Mouse (Mus musculus): Measurements from ENCODE around the gene Pcnx3. TPM values are rescaled to one million over a fixed set of nuclear protein-coding genes. Genes with fewer than 3 reads are reported as not detected.
A peak's percentile ranks its signal among the peaks of the same experiment; 100 is the strongest.

The Pcnx3 gene
- polyA plus RNA-seq, 1 experiment from 2014 or later, result 16.4 TPM

- Histone ChIP-seq H3K36me3 (ENCODE audit: inconsistent target) (peaks cover 64% of the 10 kb centered on the region), H3K4me3 (ENCODE audit: inconsistent target) (no peak overlapping the region), H3K79me2 (ENCODE audit: inconsistent target) (peaks cover 23% of the 10 kb centered on the region; the same call in 1 of the 2 replicates), H3K27ac (no peak overlapping the region)
- WGBS (ENCODE audit: missing documents), result 96% methylated on average over 12 of the region's 12 CpGs
These were observed 4.5 kb downstream of the Pcnx3 start for GRCm38 (mm10) chr19:5684236-5684635.

GRCm38 (mm10) chr19:5680432-5680831 lies 8.3 kb downstream of the Pcnx3 start:
- 97% methylated on average over 4 of the region's 4 CpGs for WGBS (ENCODE audit: missing documents)
- H3K79me2 ChIP-seq (ENCODE audit: inconsistent target), result peaks cover 3% of the 10 kb centered on the region; the same call in 1 of the 2 replicates
- no peak overlapping the region for H3K27ac ChIP-seq

GRCm38 (mm10) chr19:5668372-5668771 lies 20.3 kb downstream of the Pcnx3 start:
- H3K36me3 ChIP-seq (ENCODE audit: inconsistent target), result peaks cover 73% of the 10 kb centered on the region
- H3K4me3 ChIP-seq (ENCODE audit: inconsistent target), result no peak overlapping the region
- peaks cover under 1% of the 10 kb centered on the region; the same call in 1 of the 2 replicates for H3K79me2 ChIP-seq (ENCODE audit: inconsistent target)
- H3K27ac ChIP-seq, result no peak overlapping the region
- 91% methylated on average over 4 of the region's 4 CpGs for WGBS (ENCODE audit: missing documents)

More at GRCm38 (mm10) chr19:5680432-5680831, 8.3 kb downstream of the Pcnx3 start:
- peaks cover 87% of the 10 kb centered on the region for H3K36me3 ChIP-seq (ENCODE audit: inconsistent target)
- H3K4me3 ChIP-seq (ENCODE audit: inconsistent target), result no peak overlapping the region

- peaks cover 21% of the 10 kb centered on the region for H3K79me2 ChIP-seq (ENCODE audit: inconsistent target)
- no peak overlapping the region for H3K27ac ChIP-seq
- H3K36me3 ChIP-seq (ENCODE audit: inconsistent target), result peaks cover 53% of the 10 kb centered on the region
- no peak overlapping the region for H3K4me3 ChIP-seq (ENCODE audit: inconsistent target)
- 94% methylated on average over 18 of the region's 18 CpGs for WGBS (ENCODE audit: missing documents)
These were observed 22.3 kb downstream of the Pcnx3 start for GRCm38 (mm10) chr19:5666386-5666785.

- no peak overlapping the region for H3K4me3 ChIP-seq (ENCODE audit: inconsistent target)
- H3K27ac ChIP-seq, result no peak overlapping the region
- peaks cover 30% of the 10 kb centered on the region for H3K79me2 ChIP-seq (ENCODE audit: inconsistent target)
- WGBS (ENCODE audit: missing documents), result 95% methylated on average over 14 of the region's 15 CpGs
- H3K36me3 ChIP-seq (ENCODE audit: inconsistent target), result peaks cover 48% of the 10 kb centered on the region; the same call in 1 of the 2 replicates
These were observed 23.2 kb downstream of the Pcnx3 start for GRCm38 (mm10) chr19:5665465-5665864.

- peaks cover 37% of the 10 kb centered on the region for H3K79me2 ChIP-seq (ENCODE audit: inconsistent target)
- peaks cover 44% of the 10 kb centered on the region; the same call in 1 of the 2 replicates for H3K36me3 ChIP-seq (ENCODE audit: inconsistent target)
- no peak overlapping the region for H3K4me3 ChIP-seq (ENCODE audit: inconsistent target)
- WGBS (ENCODE audit: missing documents), result 93% methylated on average over 10 of the region's 10 CpGs
- H3K27ac ChIP-seq, result no peak overlapping the region
These were observed 23.9 kb downstream of the Pcnx3 start for GRCm38 (mm10) chr19:5664669-5665257.

GRCm38 (mm10) chr19:5662981-5663913 lies 25.5 kb downstream of the Pcnx3 start, which contains the start of gene Sipa1:
TSS of gene Sipa1 (minus strand) at chr19:5663707.
- Histone ChIP-seq H3K79me2 (ENCODE audit: inconsistent target) (peaks cover 38% of the 10 kb centered on the region), H3K36me3 (ENCODE audit: inconsistent target) (peaks cover 43% of the 10 kb centered on the region; the same call in 1 of the 2 replicates), H3K4me3 (ENCODE audit: inconsistent target) (peak within 1 kb of the TSS; percentile 90), H3K27ac (peak within 1 kb of the TSS; percentile 88)
- 0% methylated on average over 32 of the region's 32 CpGs for WGBS (ENCODE audit: missing documents)

GRCm38 (mm10) chr19:5662310-5662709 lies 26.4 kb downstream of the Pcnx3 start:
- peaks cover 43% of the 10 kb centered on the region for H3K36me3 ChIP-seq (ENCODE audit: inconsistent target)
- 40% methylated on average over 8 of the region's 8 CpGs for WGBS (ENCODE audit: missing documents)
- peak overlapping the region; percentile 88 for H3K27ac ChIP-seq
- peak overlapping the region; percentile 90 for H3K4me3 ChIP-seq (ENCODE audit: inconsistent target)
- peaks cover 43% of the 10 kb centered on the region for H3K79me2 ChIP-seq (ENCODE audit: inconsistent target)

GRCm38 (mm10) chr19:5660942-5661751 lies 27.6 kb downstream of the Pcnx3 start:
- 1% methylated on average over 14 of the region's 16 CpGs for WGBS (ENCODE audit: missing documents)
- Histone ChIP-seq H3K79me2 (ENCODE audit: inconsistent target) (peaks cover 44% of the 10 kb centered on the region), H3K36me3 (ENCODE audit: inconsistent target) (peaks cover 41% of the 10 kb centered on the region), H3K4me3 (ENCODE audit: inconsistent target) (peak overlapping the region; percentile 90), H3K27ac (peak overlapping the region; percentile 88)

- Histone ChIP-seq H3K27ac (no peak overlapping the region), H3K4me3 (ENCODE audit: inconsistent target) (no peak overlapping the region), H3K36me3 (ENCODE audit: inconsistent target) (peaks cover 66% of the 10 kb centered on the region), H3K79me2 (ENCODE audit: inconsistent target) (peaks cover 7% of the 10 kb centered on the region)
- 97% methylated on average over 30 of the region's 43 CpGs for WGBS (ENCODE audit: missing documents)
These were observed 33.9 kb downstream of the Pcnx3 start for GRCm38 (mm10) chr19:5654720-5655298.

GRCm38 (mm10) chr19:5653969-5654719 lies 34.6 kb downstream of the Pcnx3 start:
- Histone ChIP-seq H3K27ac (no peak overlapping the region), H3K4me3 (ENCODE audit: inconsistent target) (no peak overlapping the region), H3K36me3 (ENCODE audit: inconsistent target) (peaks cover 65% of the 10 kb centered on the region), H3K79me2 (ENCODE audit: inconsistent target) (peaks cover 5% of the 10 kb centered on the region; the same call in 1 of the 2 replicates)
- 94% methylated on average over 54 of the region's 62 CpGs for WGBS (ENCODE audit: missing documents)

- Histone ChIP-seq H3K4me3 (ENCODE audit: inconsistent target) (no peak overlapping the region), H3K79me2 (ENCODE audit: inconsistent target) (peaks cover 3% of the 10 kb centered on the region; the same call in 1 of the 2 replicates), H3K36me3 (ENCODE audit: inconsistent target) (peaks cover 56% of the 10 kb centered on the region), H3K27ac (no peak overlapping the region)
- 89% methylated on average over 6 of the region's 6 CpGs for WGBS (ENCODE audit: missing documents)
These were observed 36.1 kb downstream of the Pcnx3 start for GRCm38 (mm10) chr19:5652570-5652969.

- Histone ChIP-seq H3K79me2 (ENCODE audit: inconsistent target) (no peaks in the 10 kb centered on the region), H3K27ac (no peak overlapping the region), H3K4me3 (ENCODE audit: inconsistent target) (no peak overlapping the region), H3K36me3 (ENCODE audit: inconsistent target) (peaks cover 58% of the 10 kb centered on the region)
- WGBS (ENCODE audit: missing documents), result 87% methylated on average over 13 of the region's 13 CpGs
These were observed 37.0 kb downstream of the Pcnx3 start for GRCm38 (mm10) chr19:5651502-5652274.
